Mouse (Mus musculus) G1E (cell line): Measurements from ENCODE around the gene Fggy.

ENCODE experiments used
- CTCF ChIP-seq: IDR thresholded peaks from 2 replicates; pipeline ENCODE4 v1.5.1; 2012; ENCODE audit warnings: low read depth, low read length, inconsistent platforms, mixed read lengths
- GATA1 ChIP-seq: IDR thresholded peaks from 2 replicates; pipeline ENCODE4 v1.6.1; 2012; ENCODE audit warnings: borderline replicate concordance, low read length, inconsistent platforms, mixed read lengths
- POLR2AphosphoS5 ChIP-seq: IDR thresholded peaks from 2 replicates; pipeline ENCODE4 v1.6.1; 2012; ENCODE audit warnings: low read depth, low read length, inconsistent platforms; ENCODE audit not compliant: insufficient replicate concordance

GRCm38 (mm10) chr4:95680756-95681449 is 123.6 kb downstream of the Fggy start:
- TF ChIP-seq POLR2AphosphoS5 = no peak
- no peak for TF ChIP-seq CTCF
- TF ChIP-seq GATA1 = no peak
